Mouse (Mus musculus) myocyte (in vitro differentiated cells): ENCODE data around the gene Epb41l2. TPM values are rescaled to one million over a fixed set of nuclear protein-coding genes. Genes with fewer than 3 reads are reported as not detected.

Experiments
- H3K27me3 ChIP-seq: one replicate; pipeline ENCODE4 v1.6.1; 2011; ENCODE audit not compliant: control insufficient read depth, insufficient read depth, insufficient read length
- H3K36me3 ChIP-seq: one replicate; pipeline ENCODE4 v1.6.1; 2011; ENCODE audit not compliant: control insufficient read depth, insufficient read depth
- H3K4me2 ChIP-seq: one replicate; pipeline ENCODE4 v1.6.1; 2011; ENCODE audit warnings: low read depth, control low read depth
- H3K4me3 ChIP-seq: one replicate; pipeline ENCODE4 v1.5.1; 2011; ENCODE audit warnings: mild to moderate bottlenecking, control low read depth, moderate library complexity
- H3K79me2 ChIP-seq: one replicate; pipeline ENCODE4 v1.6.1; 2011; ENCODE audit not compliant: control insufficient read depth, insufficient read depth
- H3ac ChIP-seq: one replicate; pipeline ENCODE4 v1.6.1; 2011; ENCODE audit not compliant: control insufficient read depth, insufficient read length
- CEBPB ChIP-seq: IDR thresholded peaks from 2 replicates; pipeline ENCODE4 v1.6.1; 2011; ENCODE audit warnings: mild to moderate bottlenecking, moderate library complexity; ENCODE audit not compliant: poor library complexity, insufficient read depth, severe bottlenecking
- E2F4 ChIP-seq: IDR thresholded peaks from one replicate; pipeline ENCODE4 v1.6.1; 2011; ENCODE audit warnings: mild to moderate bottlenecking, control low read depth, moderate library complexity; ENCODE audit not compliant: insufficient read depth
- MAX ChIP-seq: IDR thresholded peaks from one replicate; pipeline ENCODE4 v1.6.1; 2011; ENCODE audit warnings: low read depth, mild to moderate bottlenecking, control low read depth
- MYOD1 ChIP-seq, 3 experiments: IDR thresholded peaks; one replicate each; pipeline ENCODE4 v1.6.1; 2011; ENCODE audit warnings: control low read depth in 2 of 3, low read depth in 2 of 3, mild to moderate bottlenecking in 2 of 3, moderate library complexity in 1 of 3; ENCODE audit not compliant: insufficient read length in 2 of 3, control insufficient read depth in 1 of 3
- MYOG ChIP-seq, 3 experiments: IDR thresholded peaks; one replicate each; pipeline ENCODE4 v1.6.1; 2011; ENCODE audit warnings: control low read depth in 2 of 3, low read depth in 2 of 3, mild to moderate bottlenecking in 2 of 3; ENCODE audit not compliant: insufficient read length in 2 of 3, control insufficient read depth in 1 of 3, insufficient read depth in 1 of 3
- POLR2A ChIP-seq: IDR thresholded peaks from one replicate; pipeline ENCODE4 v1.6.1; 2011; ENCODE audit warnings: low read depth, mild to moderate bottlenecking, control low read depth, moderate library complexity; ENCODE audit not compliant: insufficient read length
- POLR2AphosphoS2 ChIP-seq: IDR thresholded peaks from one replicate; pipeline ENCODE4 v1.6.1; 2011; ENCODE audit warnings: low read depth, control low read depth; ENCODE audit not compliant: insufficient read length
- REST ChIP-seq: IDR thresholded peaks from one replicate; pipeline ENCODE4 v1.6.1; 2011; ENCODE audit warnings: mild to moderate bottlenecking, control low read depth, moderate library complexity; ENCODE audit not compliant: insufficient read depth, insufficient read length
- SRF ChIP-seq: IDR thresholded peaks from one replicate; pipeline ENCODE4 v1.6.1; 2011; ENCODE audit warnings: low read depth; ENCODE audit not compliant: control insufficient read depth, insufficient read length
- TCF12 ChIP-seq: IDR thresholded peaks from one replicate; pipeline ENCODE4 v1.6.1; 2011; ENCODE audit warnings: mild to moderate bottlenecking, control low read depth; ENCODE audit not compliant: poor library complexity, insufficient read depth, severe bottlenecking
- TCF3 ChIP-seq: IDR thresholded peaks from one replicate; pipeline ENCODE4 v1.6.1; 2011; ENCODE audit warnings: low read depth, control low read depth; ENCODE audit not compliant: insufficient read length
- USF1 ChIP-seq: IDR thresholded peaks from one replicate; pipeline ENCODE4 v1.6.1; 2011; ENCODE audit warnings: low read depth, mild to moderate bottlenecking, control low read depth, moderate library complexity
- polyA plus RNA-seq: library from polyadenylated mRNA; unstranded; fragments of >200 nt; fragmentation: generic; extraction: Trizol; gene quantifications from one replicate; pipeline ENCODE4 v1.2.1, GENCODE M21; 2012; ENCODE audit warnings: missing spikeins

The Epb41l2 gene
- polyA plus RNA-seq, 1 experiment, result 22.3 TPM

DNA sequence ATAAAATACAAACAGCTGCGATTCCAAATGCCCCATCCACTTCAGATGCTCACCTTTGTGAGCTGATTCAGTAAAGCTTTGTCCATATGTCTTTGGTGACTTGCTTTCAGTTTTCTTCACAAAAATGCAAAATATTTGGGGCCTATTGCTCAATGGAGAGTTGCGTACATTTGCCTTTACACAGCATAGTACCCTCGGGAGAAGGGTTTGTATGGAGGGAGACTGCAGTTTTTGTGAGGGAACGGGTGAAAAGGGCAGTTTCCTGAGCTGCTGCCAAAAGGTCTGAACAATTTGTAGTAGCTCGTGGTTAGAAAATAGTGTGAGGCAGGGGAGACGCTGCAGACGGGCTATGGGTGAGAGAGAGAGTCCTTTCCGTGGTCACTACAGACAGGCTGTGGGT lies 40.5 kb downstream of the Epb41l2 start:
- no peak overlapping the region for H3K4me3 ChIP-seq
- H3ac ChIP-seq, result no peak overlapping the region
- H3K4me2 ChIP-seq, result no peak overlapping the region
- peak; percentile 69; the same call in 1 of the 2 replicates for TF ChIP-seq CEBPB
- TF ChIP-seq POLR2A, result no peak
- no peaks in the 10 kb centered on the region for H3K27me3 ChIP-seq
- H3K36me3 ChIP-seq, result no peaks in the 10 kb centered on the region
- peaks cover 92% of the 10 kb centered on the region for H3K79me2 ChIP-seq

DNA sequence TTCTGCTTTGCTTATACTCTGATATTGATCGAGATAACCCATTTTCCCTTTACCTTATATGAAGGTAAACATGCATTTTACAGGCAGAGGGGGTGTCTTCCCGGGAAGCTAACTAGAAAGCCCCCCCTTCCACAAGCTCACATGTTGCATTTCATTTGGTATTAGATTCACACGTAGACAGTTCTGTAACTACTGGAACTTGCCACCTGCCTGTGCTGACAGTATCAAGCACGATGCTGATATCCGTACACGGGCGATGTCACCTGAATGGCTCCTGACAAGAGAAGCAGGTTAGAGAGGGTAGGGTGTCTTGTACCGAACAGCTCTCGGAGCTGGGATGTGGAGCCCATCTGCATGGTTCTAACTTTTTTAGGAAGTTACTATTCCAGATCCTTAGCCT lies 41.0 kb downstream of the Epb41l2 start:
- H3ac ChIP-seq, result no peak overlapping the region
- TF ChIP-seq CEBPB (no peak), REST (no peak), SRF (no peak), USF1 (no peak), TCF3 (no peak), MAX (no peak), POLR2AphosphoS2 (no peak), TCF12 (no peak), E2F4 (no peak), MYOG (IDR thresholded peaks at IDR 0.05; ENCODE audit: control insufficient read depth in 1 of 3, insufficient read depth in 1 of 3, insufficient read length in 2 of 3, low read depth in 2 of 3) (no peak), POLR2A (no peak), MYOD1 (IDR thresholded peaks at IDR 0.05; ENCODE audit: control insufficient read depth in 1 of 3, insufficient read length in 2 of 3, low read depth in 2 of 3) (no peak)

DNA sequence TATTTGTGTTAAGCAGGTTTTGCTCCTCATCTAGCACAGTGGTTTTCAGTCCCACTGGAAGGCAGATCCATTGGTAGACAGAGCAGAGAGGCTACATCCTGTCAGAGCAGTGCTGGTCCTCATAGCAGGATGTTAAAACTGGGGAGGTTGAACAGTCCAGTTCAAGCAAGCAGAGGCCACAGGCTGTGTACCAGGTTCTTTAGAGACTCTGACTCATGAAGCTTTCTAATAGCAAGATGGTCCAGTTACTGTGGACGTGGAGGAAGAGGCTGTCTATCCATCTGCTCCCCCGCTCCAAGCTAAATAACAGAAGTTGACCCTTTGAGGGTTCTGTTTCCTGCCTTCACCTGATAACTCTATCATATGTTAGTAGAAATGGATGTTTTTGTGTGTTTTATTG lies 41.8 kb downstream of the Epb41l2 start:
- H3ac ChIP-seq, result no peak overlapping the region
- TF ChIP-seq SRF, result no peak
- no peak for TF ChIP-seq MYOG (IDR thresholded peaks at IDR 0.05; ENCODE audit: control insufficient read depth in 1 of 3, insufficient read depth in 1 of 3, insufficient read length in 2 of 3, low read depth in 2 of 3)
- TF ChIP-seq E2F4, result no peak
- TF ChIP-seq POLR2AphosphoS2, result no peak
- no peaks in the 10 kb centered on the region for H3K27me3 ChIP-seq
- no peak overlapping the region for H3K4me3 ChIP-seq
- no peaks in the 10 kb centered on the region for H3K36me3 ChIP-seq
- no peak overlapping the region for H3K4me2 ChIP-seq
- peaks cover 92% of the 10 kb centered on the region for H3K79me2 ChIP-seq

More for the DNA sequence above, 41.0 kb downstream of the Epb41l2 start:
- H3K4me3 ChIP-seq, result no peak overlapping the region
- H3K79me2 ChIP-seq, result peaks cover 92% of the 10 kb centered on the region
- H3K36me3 ChIP-seq, result no peaks in the 10 kb centered on the region
- no peaks in the 10 kb centered on the region for H3K27me3 ChIP-seq
- no peak overlapping the region for H3K4me2 ChIP-seq

DNA sequence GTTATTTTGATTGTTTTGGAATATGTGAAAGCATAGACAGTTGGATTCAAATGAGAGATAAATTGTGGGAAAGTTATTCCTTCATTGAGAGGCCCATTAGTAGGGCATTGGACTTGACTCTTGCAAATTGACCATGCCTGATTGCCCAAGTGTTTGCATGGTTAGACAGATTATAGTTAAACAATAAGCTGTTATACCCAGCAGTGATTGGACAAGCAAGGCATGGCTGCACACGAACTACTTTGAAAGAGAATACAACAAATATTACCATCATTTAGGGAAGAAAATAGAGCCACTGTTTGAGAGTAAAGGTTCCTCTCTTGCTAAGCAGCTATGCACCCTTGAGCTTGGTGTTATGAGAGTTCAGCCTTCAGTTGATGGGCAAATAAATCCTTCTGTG lies 43.3 kb downstream of the Epb41l2 start:
- no peaks in the 10 kb centered on the region for H3K27me3 ChIP-seq

DNA sequence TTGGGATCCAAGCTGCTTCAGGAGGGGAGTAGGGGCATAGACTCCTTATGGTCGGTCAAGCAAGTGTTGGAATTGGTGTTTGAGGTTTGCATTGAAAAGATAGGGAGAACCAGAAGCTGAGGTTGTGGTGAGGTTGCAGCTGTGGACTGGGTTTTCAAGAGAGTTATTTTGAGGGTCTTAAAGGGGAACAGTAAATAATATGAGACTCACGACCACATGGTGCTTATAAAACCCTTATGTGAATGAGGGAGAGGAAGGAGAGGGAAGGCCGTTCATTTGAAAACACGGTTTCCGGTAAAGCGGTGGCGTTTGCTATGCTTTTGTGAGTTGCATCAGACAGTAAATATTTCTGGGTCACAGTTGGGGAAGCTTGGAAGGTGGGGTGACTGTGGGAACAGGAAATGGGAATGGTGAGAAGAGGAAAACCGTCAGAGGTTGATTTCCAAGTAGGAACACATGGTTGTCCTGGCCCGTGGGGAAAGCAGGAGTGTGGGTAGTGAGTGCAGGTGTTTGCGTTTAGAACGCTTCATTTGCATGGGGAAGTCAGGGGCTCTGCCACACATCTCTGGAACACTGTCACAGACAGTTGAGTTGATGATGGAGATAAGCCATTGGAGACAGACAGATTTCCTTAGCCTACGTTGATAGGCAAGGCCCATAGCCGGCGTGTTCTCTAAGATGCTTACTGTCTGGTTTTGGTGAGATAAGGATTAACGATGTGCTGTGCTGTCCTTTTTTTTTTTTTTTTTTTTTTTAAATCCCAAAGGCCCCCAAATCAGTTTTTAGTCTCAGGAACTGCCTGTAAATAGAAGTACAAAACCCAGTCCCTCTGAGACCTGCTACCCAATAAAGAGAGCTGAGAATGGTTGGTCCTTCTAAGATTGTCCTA lies 44.5 kb downstream of the Epb41l2 start:
- TF ChIP-seq TCF3 (no peak), REST (no peak), CEBPB (no peak), USF1 (no peak), MYOD1 (IDR thresholded peaks at IDR 0.05; ENCODE audit: control insufficient read depth in 1 of 3, insufficient read length in 2 of 3, low read depth in 2 of 3) (no peak), MAX (no peak), E2F4 (no peak), TCF12 (no peak), SRF (no peak), POLR2AphosphoS2 (no peak), MYOG (IDR thresholded peaks at IDR 0.05; ENCODE audit: control insufficient read depth in 1 of 3, insufficient read depth in 1 of 3, insufficient read length in 2 of 3, low read depth in 2 of 3) (no peak), POLR2A (no peak)

More for the DNA sequence above, 43.3 kb downstream of the Epb41l2 start:
- Histone ChIP-seq H3K4me2 (no peak overlapping the region), H3K36me3 (no peaks in the 10 kb centered on the region), H3ac (no peak overlapping the region), H3K79me2 (peaks cover 87% of the 10 kb centered on the region), H3K4me3 (no peak overlapping the region)
- TF ChIP-seq TCF12 (no peak), MYOG (IDR thresholded peaks at IDR 0.05; ENCODE audit: control insufficient read depth in 1 of 3, insufficient read depth in 1 of 3, insufficient read length in 2 of 3, low read depth in 2 of 3) (no peak), MYOD1 (IDR thresholded peaks at IDR 0.05; ENCODE audit: control insufficient read depth in 1 of 3, insufficient read length in 2 of 3, low read depth in 2 of 3) (no peak), POLR2AphosphoS2 (no peak), TCF3 (no peak), E2F4 (no peak), MAX (no peak)

More for the DNA sequence above, 44.5 kb downstream of the Epb41l2 start:
- Histone ChIP-seq H3ac (no peak overlapping the region), H3K27me3 (no peaks in the 10 kb centered on the region), H3K4me2 (no peak overlapping the region), H3K4me3 (no peak overlapping the region), H3K36me3 (no peaks in the 10 kb centered on the region), H3K79me2 (peaks cover 85% of the 10 kb centered on the region)
